Mouse (Mus musculus) E14TG2a.4 (cell line): ENCODE data around the gene Aldh9a1.

Experiments
- CTCF ChIP-seq: conservative IDR thresholded peaks from 2 replicates; pipeline ENCODE4 v1.5.1; 2014; ENCODE audit warnings: low read length
- NANOG ChIP-seq: IDR thresholded peaks from 2 replicates; pipeline ENCODE4 v1.6.1; 2014; ENCODE audit warnings: borderline replicate concordance, low read length, mixed read lengths

DNA sequence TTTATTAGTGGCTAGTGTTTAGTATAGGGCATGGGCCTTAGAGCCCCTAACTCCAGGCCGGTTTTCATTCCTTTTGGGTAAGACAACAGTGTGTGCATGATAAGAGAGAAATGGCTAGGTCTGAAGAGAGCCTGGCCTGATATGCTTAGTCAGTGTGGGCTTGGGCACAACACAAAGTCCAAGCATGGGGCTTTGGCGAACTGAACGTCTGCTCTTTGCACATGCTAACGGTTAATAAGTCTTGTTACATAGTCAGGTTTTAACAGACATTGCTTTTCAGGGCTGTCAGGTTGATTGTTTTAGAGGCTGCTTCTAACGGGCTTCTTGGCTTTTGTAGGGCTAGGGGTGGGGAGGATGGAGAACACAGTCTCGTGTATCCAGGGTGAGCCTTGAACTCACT lies 16.8 kb downstream of the Aldh9a1 start:
- no peak for TF ChIP-seq CTCF
- TF ChIP-seq NANOG, result no peak
